Mouse (Mus musculus) spleen, adult 2 months (tissue): Measurements from ENCODE around the gene Ppp1r1c. TPM values are rescaled to one million over a fixed set of nuclear protein-coding genes. Genes with fewer than 3 reads are reported as not detected.

Experiments used
- DNase-seq, 2 experiments: peaks; one replicate each; pipeline versions ENCODE4 v3.0.0 to v3.0.0-alpha.2; 2012 to 2021; ENCODE audit warnings: low spot score in 2 of 2, low read depth in 1 of 2
- H3K27ac ChIP-seq: fragments of 200-500 bp; 2 replicates; pipeline ENCODE4 v1.5.1; 2012; ENCODE audit warnings: low read length, inconsistent platforms; ENCODE audit not compliant: insufficient read depth
- H3K27me3 ChIP-seq: fragments of 200-500 bp; 2 replicates; pipeline ENCODE4 v1.6.1; 2012; ENCODE audit warnings: mild to moderate bottlenecking, moderate library complexity, low read length, inconsistent platforms; ENCODE audit not compliant: control insufficient read depth, insufficient read depth
- H3K36me3 ChIP-seq: fragments of 200-500 bp; 2 replicates; pipeline ENCODE4 v1.6.1; 2012; ENCODE audit warnings: mild to moderate bottlenecking, low read length, inconsistent platforms; ENCODE audit not compliant: control insufficient read depth, insufficient read depth
- H3K4me1 ChIP-seq: fragments of 200-500 bp; 2 replicates; pipeline ENCODE4 v1.6.1; 2011; ENCODE audit warnings: inconsistent platforms; ENCODE audit not compliant: control insufficient read depth, insufficient read depth, insufficient read length
- H3K4me3 ChIP-seq: fragments of 200-500 bp; 2 replicates; pipeline ENCODE4 v1.5.1; 2011; ENCODE audit warnings: mild to moderate bottlenecking, inconsistent platforms; ENCODE audit not compliant: insufficient read depth, insufficient read length; ENCODE audit errors: extremely low read depth
- CTCF ChIP-seq: fragments of 200-500 bp; IDR thresholded peaks from 2 replicates; pipeline ENCODE4 v1.5.1; 2011; ENCODE audit warnings: mild to moderate bottlenecking, inconsistent platforms; ENCODE audit not compliant: insufficient read depth, insufficient read length, insufficient replicate concordance; ENCODE audit errors: extremely low read depth
- POLR2A ChIP-seq: fragments of 200-500 bp; IDR thresholded peaks from 2 replicates; pipeline ENCODE4 v1.6.1; 2011; ENCODE audit warnings: low read depth, low read length, inconsistent platforms
- WGBS: fragments of 180-500 bp; shearing (Covaris S2); methylation state at CpG from one replicate; pipeline ENCODE4 v1.1.7; 2018; 5-methylcytosine and 5-hydroxymethylcytosine counted together
- polyA plus RNA-seq: library from polyadenylated mRNA; depleted of rRNA; stranded (reverse); fragments of >200 nt; gene quantifications from 2 replicates; pipeline ENCODE4 v1.2.3, GENCODE M21; 2012

Gene Ppp1r1c
- polyA plus RNA-seq, 1 experiment = not detected

DNA sequence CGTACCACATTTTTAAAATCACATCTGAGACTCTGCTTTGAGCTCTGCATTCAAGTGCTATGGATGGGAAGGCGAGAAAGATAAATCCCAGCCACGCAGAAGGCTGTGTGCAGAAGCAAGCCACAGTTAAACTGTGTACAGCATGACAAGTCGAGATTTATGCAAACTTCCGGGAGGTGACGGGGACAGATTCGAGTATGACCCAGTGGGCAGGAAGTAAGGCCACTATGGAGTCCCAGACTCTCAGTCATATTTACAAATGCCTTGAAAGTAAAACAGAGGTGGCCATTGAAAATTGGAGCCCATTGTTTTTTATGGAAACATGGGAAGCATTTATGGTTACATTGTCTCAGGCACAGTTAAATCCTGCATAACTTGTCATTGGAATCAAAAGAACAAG is 58.1 kb downstream of the Ppp1r1c start:
- H3K27ac ChIP-seq = no peak overlapping the region
- no peak for TF ChIP-seq POLR2A
- no peak for TF ChIP-seq CTCF
- DNase-seq = no peak
- H3K4me1 ChIP-seq = peaks cover 6% of the 10 kb centered on the region; the same call in 1 of the 2 replicates
- 48% methylated on average over 7 of the region's 7 CpGs for WGBS
- no peaks in the 10 kb centered on the region for H3K36me3 ChIP-seq
- H3K27me3 ChIP-seq = no peaks in the 10 kb centered on the region
- no peak overlapping the region for H3K4me3 ChIP-seq

DNA sequence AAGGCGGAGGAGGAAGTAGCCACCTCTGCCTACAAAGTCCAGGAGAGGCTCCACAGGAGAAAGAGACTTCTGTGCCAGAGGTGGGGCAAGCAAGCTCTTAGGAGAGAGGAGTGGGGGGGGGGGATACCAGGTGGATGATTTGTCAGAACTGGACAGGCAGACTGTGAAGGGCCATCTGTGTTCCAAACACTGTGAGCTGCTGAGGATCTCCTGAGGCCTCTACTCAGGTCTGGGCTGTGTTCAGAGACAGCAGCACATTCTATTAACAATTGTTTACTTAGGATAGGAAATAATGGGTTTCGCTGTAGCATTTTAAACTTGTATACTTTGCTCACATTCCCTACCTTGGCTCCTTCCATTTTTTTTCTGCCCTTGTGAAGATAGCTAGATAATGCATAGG is 61.0 kb downstream of the Ppp1r1c start:
- 89% methylated on average over 2 of the region's 2 CpGs for WGBS
- H3K36me3 ChIP-seq = no peaks in the 10 kb centered on the region
- H3K4me1 ChIP-seq = peaks cover 6% of the 10 kb centered on the region; the same call in 1 of the 2 replicates
- H3K4me3 ChIP-seq = no peak overlapping the region
- no peak overlapping the region for H3K27ac ChIP-seq
- TF ChIP-seq CTCF (no peak), POLR2A (no peak)
- no peak for DNase-seq
- no peaks in the 10 kb centered on the region for H3K27me3 ChIP-seq

DNA sequence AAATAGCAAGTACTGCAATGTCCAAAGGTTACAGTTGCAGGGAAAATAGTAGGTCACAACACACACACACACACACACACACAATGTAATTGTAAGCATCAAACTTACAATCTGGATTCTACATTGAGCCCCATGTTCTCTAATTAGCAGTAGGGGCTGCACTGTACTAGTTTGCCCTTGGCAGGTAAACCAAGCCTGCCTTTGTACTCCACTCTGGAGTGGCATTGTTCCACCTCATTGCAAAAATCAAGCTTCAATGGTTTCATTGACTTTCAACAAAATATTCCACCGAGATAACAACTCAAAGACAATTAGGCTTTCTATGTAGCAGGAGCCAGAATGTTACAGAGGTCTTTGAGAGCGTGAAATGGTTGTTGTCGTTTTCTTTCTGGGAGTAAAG is 62.7 kb downstream of the Ppp1r1c start:
- H3K4me1 ChIP-seq = peaks cover 2% of the 10 kb centered on the region; the same call in 1 of the 2 replicates
- H3K27ac ChIP-seq = no peak overlapping the region
- WGBS = 87% methylated on average over 3 of the region's 3 CpGs
- TF ChIP-seq CTCF (no peak), POLR2A (no peak)
- H3K27me3 ChIP-seq = no peaks in the 10 kb centered on the region
- no peaks in the 10 kb centered on the region for H3K36me3 ChIP-seq
- H3K4me3 ChIP-seq = no peak overlapping the region
- no peak for DNase-seq

DNA sequence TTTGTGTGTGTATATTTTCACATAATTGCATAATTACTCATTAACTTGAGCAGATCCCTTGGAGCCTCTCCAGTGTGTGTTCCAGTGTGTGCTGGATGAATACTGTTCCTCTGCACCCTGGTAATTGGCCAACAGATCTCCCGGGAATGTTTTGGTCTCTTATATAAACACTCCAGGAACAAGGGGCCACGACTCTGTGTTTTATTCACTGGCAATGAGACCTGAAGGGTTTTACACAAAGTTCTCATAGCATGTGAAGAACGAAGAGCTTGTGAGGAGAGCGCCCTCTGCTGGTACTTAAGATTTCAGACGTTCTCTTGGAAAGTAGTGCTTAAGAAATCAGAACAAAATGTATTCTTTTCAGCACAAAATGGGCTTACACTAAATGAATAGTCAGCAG is 66.8 kb downstream of the Ppp1r1c start:
- H3K27me3 ChIP-seq = no peaks in the 10 kb centered on the region
- 2% methylated on average over 5 of the region's 5 CpGs for WGBS
- DNase-seq = peak; percentile 43 to 60
- no peaks in the 10 kb centered on the region for H3K4me1 ChIP-seq
- H3K4me3 ChIP-seq = no peak overlapping the region
- H3K27ac ChIP-seq = no peak overlapping the region
- H3K36me3 ChIP-seq = no peaks in the 10 kb centered on the region
- TF ChIP-seq CTCF (peak; percentile 21; the same call in 1 of the 2 replicates), POLR2A (no peak)

DNA sequence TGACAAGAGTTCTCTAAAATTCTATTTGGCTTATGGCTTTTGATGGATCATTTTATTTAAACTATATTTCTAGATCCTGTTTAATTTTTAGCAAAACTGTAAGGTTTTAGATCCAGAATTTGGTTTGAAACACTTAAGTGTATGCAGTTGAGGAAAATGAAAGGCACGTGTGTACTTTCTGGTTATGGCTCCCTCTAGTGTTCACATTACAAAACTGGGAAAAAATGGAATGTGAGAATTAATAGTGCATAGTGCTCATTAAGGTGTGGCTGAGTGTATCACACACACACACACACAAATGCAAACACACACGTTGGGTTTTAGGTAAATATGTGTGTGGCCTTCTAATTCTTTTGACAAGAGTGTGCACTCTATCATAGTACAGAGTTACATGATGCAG is 70.2 kb downstream of the Ppp1r1c start:
- 74% methylated on average over 2 of the region's 2 CpGs for WGBS
- no peak overlapping the region for H3K4me3 ChIP-seq
- no peaks in the 10 kb centered on the region for H3K27me3 ChIP-seq
- H3K4me1 ChIP-seq = no peaks in the 10 kb centered on the region
- no peak for DNase-seq
- TF ChIP-seq CTCF (no peak), POLR2A (no peak)
- H3K27ac ChIP-seq = no peak overlapping the region
- H3K36me3 ChIP-seq = no peaks in the 10 kb centered on the region

DNA sequence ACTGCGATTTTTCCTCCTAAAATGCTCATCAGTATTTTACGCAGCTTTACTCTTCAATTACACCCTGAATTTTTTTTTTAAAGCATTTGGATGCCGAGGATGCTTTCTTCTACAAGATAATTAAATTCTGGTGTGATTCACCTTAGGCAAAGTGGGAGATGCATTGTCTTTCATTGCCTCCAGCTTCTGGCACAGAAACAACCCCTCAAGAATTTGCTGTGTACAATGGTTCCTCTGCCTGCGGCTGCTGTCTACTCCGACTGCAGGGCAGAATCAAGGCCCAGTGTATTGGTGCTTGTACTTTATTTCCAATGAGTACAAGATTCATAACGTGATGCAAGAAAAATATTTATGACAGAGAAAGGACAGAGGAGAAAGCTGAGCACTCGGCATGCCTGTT is 73.2 kb downstream of the Ppp1r1c start:
- Histone ChIP-seq H3K4me1 (no peaks in the 10 kb centered on the region), H3K36me3 (no peaks in the 10 kb centered on the region), H3K4me3 (no peak overlapping the region), H3K27me3 (no peaks in the 10 kb centered on the region), H3K27ac (no peak overlapping the region)
- DNase-seq = no peak
- TF ChIP-seq CTCF = no peak
- no peak for TF ChIP-seq POLR2A
- 92% methylated on average over 7 of the region's 7 CpGs for WGBS

DNA sequence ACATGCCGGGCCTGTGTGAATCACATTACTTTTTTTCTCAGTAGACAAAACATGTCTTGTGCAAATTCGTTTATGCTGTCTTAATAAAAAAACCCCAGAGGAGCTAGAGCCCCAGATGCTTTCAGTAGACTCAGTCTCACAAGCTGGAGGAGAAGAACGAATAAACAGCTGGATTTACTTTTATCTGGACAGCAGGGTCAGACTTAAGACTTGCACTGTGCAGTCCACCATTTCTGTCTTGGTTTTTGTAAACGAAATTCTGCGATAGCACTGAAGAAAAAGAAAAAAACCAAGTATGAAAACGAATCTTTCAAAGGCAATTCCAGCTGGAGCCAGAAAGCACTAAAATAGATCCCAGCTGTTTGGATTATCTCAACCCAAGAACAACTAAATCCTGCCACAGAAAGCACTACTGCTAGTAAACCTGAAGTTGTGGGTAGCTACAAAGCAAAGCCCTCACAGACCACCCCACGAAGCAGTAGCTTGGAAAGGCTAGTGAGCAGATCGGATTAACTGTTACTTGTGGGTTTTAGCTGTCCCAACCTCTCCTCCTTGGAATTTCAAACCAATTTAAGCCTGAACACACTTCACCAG is 78.1 kb downstream of the Ppp1r1c start:
- H3K27ac ChIP-seq = no peak overlapping the region

More for the DNA sequence above, 78.1 kb downstream of the Ppp1r1c start:
- Histone ChIP-seq H3K4me3 (no peak overlapping the region), H3K4me1 (no peaks in the 10 kb centered on the region), H3K27me3 (no peaks in the 10 kb centered on the region), H3K36me3 (no peaks in the 10 kb centered on the region)
- WGBS = 75% methylated on average over 8 of the region's 8 CpGs
- TF ChIP-seq CTCF (no peak), POLR2A (no peak)
- DNase-seq = no peak
